Mouse (Mus musculus) fibroblast of lung, adult 2 months (primary cell): ENCODE results near the gene Nup133.

ENCODE experiments used
- DNase-seq: peaks from one replicate; pipeline ENCODE4 v3.0.0-alpha.2; 2011; ENCODE audit warnings: low read depth

Nup133 gene

DNA sequence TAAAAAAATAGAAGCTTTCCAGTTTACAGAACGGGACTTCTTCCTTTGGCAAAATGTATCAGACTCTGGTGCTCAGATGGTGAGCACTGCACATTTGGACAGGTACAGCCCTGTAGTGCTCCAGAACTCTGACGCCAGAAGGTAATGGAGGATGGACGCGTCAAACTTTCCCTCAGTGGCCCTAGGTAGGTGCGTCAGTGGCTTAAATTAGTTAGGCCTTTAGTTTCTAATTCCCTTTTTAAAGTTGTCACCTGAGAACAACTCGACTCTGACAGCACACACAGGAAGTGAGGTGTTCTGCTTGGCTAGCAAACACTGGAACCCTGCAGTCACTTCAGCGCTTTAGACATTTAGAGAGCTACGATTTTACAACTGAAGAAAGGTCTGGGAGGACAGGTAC is 4.6 kb upstream of the Nup133 start:
- DNase-seq, result no peak

DNA sequence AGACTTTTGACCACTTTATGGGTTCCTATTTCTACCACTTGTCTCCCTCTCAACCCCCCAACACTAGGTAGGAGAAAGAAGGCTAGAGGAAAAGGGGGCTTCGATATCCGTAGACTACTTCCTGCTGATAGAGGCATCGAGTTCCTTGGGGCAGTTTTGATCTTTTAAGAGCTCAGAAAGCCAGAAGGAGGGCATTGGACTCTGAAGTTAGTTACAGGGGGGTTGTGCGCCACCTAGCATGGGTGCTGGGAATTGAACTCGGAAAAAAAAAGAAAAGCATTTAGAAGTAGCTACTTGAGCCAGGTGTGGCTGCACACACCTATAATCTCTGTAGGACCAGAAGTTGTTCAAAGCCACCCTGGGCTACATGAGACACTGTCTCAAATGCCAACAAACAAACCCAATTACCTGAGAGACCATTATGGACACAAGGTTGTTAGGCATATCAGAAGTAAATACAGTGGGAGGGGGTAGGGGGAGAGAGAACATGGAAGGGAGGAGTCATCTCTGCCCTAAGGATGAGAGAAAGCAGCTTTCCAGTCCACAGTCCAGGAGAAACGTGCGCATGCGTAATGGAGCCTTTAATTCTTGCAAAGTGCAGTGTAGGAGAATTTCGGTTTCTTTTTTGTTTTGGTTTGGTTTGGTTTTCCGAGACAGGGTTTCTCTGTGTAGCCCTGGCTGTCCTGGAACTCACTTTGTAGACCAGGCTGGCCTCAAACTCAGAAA is 1.2 kb upstream of the Nup133 start:
- DNase-seq, result peak; percentile 55

- DNase-seq, result no peak
Measured at GRCm38 (mm10) chr8:123949686-123949986, 571 bp upstream of the Nup133 start.

DNA sequence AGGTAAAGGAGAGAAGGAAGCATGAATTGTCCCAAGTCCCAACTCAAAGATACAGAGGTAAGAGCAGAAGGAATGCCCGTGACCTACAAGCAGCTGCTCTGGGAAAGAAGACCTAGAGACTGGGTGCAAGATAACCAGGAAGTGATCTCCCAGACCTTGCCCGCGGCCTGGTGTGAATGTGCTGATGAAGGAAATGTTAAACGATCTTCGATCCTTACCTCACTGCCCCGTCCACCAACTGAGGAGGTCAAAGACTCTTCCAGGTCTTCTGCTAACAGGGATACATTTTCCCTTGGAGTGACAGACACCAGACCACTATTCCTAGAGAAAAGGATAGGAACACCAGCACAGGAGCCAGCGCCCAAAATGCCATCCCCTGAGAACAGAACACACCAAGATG is 20.0 kb downstream of the Nup133 start:
- DNase-seq, result no peak

GRCm38 (mm10) chr8:123925671-123926070 is 23.4 kb downstream of the Nup133 start:
- no peak for DNase-seq

GRCm38 (mm10) chr8:123924719-123925118 is 24.3 kb downstream of the Nup133 start:
- DNase-seq, result peak; percentile 79

DNA sequence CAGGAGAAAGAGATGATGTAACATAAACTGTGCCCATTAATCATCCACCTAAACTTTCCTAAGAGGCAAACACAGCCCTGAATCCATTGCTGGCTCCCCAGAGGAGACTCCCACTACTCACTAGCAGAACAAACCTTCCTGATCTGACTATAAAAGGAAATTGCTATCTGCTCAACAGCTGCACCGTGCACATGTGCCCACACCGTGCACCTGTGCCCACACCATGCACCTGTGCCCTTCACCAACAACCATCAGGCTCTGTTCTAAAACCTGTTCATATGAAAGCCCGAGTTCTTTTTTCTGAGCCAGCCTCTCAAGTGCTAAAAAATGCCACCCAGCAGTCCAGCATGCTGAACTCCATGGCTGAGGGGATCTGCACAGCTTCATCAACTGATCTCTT is 34.4 kb downstream of the Nup133 start:
- DNase-seq, result no peak

- DNase-seq, result no peak
Measured at GRCm38 (mm10) chr8:123912265-123912664, 36.8 kb downstream of the Nup133 start.

DNA sequence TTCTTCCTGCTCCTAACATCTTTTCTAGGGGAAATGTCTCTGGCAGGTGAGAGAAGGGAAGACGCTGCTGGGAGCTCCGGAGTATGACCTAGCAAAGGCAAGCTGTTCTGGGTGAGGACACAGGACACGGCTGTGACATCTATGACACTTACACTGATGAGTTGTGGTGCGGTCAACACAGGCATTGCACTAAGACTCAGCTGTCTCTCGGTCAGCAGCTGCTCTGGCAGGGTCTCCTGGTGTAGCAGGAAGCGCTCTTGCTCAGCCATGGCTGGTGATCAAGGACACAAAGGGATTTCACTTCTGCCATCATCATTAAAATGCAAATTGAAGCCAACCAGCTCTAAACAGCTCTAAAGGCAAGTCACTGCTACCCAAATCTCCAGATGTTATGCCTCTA is 41.5 kb downstream of the Nup133 start:
- no peak for DNase-seq

DNA sequence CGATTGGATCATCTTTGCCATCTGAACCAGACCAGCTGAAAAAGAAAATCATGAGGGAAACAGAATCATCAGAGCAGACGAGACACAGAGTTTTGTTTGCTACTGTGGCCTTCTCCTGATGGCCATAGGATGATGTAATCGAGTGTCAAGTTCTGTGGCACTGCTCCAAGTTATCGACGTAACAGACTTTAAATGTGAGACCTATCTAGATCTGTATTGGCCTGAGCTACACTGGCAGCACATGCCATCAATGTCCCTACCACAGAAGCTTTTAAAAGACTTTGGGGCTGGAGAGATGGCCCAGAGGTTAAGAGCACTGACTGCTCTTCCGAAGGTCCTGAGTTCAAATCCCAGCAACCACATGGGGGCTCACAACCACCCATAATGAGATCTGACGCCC is 46.4 kb downstream of the Nup133 start:
- DNase-seq, result no peak

- no peak for DNase-seq
Measured at GRCm38 (mm10) chr8:123899366-123899765, 49.7 kb downstream of the Nup133 start.

- no peak for DNase-seq
Measured at GRCm38 (mm10) chr8:123898576-123898975, 50.5 kb downstream of the Nup133 start.

DNA sequence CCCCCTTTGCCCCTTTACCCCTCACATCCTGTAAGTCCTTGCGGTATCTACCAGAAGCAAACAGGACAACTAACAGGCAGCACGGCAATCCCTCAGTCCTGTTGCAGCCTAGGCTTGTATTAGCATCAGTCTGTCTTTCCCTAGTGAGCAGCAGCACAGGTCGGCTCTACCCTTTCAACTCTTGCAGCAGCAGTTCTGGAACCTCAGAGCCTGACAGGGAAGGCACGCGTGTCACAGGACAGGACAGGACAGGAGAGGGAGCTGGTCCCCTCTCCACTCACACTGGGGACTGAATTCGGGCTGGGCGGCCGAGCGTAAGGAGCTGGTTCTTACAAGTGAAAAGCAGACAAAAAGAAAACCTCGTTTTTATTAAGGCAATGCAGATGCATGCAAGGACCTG is 52.3 kb downstream of the Nup133 start:
- no peak for DNase-seq

GRCm38 (mm10) chr8:123896366-123896761 is 52.7 kb downstream of the Nup133 start:
- DNase-seq, result no peak

DNA sequence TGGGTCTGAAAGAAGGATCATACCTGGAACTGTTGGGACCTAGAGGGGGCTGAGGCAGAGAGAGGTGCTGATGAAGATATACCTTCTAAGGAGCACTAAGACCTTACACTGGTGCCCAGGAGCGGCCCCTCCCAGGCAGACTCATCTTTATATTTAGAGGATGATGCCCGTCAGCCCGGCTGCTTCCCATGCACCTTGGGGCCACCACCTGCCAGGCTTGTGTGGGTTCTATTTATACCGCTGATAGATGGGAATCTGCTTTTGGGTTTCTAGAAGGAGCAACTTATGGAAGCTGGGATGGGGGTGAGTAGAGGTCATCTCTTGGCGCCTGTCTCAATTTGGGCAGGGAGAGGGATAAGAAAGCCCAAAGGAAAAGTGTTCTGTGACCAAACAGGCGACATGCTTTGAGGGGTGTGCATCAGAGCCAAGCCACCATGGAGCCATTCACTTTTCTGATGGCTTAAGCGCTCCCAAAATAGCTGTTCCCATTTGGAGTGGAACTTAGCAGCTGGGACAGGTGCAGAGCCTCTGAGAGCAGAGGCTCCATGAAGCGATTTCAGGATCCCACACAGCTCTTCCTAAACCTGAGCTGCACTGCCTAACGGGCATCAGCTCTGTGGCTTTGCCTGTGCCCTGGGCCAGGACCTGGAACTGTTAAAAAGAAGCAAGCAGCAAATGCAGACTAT is 53.2 kb downstream of the Nup133 start:
- DNase-seq, result no peak

DNA sequence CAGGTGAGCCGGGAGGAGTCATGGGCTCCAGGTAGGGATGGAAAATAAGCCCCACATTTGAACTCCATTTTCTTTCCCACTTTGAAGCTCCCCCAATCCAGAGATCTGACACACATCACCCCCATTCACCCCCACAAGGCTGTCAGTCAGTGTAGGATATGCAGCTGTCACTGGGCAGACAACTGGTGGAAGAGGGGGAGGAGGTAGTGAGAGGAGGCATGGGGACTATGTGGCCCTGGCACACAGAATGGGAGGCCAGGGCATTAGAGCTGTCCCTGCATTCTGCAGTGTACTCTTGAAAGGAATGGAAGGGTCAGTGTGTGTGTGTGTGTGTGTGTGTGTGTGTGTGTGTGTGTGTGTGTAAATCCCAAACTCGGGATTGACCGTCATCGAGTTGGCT is 53.8 kb downstream of the Nup133 start:
- DNase-seq, result no peak

DNA sequence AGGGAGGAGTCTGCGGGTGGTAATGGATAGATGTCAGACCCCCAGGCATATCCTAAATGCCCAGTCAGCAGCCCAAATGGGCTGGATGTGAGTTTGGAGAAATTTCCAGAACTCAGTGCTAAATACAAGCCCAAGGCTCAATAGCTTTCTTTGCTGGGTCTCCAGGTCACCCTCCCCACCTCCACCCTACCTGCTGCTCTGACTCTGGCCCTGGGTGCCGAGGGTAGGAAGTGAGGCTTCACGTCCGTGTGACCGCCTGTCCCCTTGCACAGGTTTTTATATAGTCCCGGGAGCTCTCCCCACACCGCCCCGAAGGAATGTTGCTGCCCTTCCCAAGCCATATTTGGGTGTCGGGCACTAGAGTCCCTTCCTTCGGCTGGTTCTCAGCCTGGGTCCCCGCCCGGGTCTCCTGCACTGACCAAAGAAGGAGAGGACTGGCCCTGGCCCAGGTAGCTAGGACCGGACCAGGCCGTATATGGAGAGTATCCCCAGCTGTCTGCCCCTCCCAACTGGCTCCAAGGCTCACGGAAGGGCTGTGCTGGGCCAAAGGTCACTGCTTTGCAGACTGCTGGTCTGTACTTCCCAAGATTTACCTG is 54.5 kb downstream of the Nup133 start, which contains the start of gene Acta1:
TSS of gene Acta1 (minus strand) at position 250 of the 596 bp plus-strand sequence.
- no peak for DNase-seq

DNA sequence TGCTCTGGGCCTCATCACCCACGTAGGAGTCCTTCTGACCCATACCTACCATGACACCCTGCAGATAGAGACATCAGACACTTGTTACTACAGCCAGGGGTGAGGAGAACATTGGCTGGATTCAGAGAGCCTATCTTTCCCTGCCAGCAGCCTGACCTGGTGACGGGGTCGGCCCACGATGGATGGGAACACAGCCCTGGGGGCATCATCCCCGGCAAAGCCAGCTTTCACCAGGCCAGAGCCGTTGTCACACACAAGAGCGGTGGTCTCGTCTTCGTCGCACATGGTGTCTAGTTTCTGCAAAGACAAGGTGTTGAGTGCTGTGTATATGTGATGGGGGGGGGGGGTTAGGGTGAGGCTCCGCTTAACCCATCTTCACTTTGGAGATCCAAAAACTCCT is 55.7 kb downstream of the Nup133 start:
- DNase-seq, result no peak

- DNase-seq, result no peak
Measured at GRCm38 (mm10) chr8:123892586-123893155, 56.4 kb downstream of the Nup133 start.

- no peak for DNase-seq
Measured at GRCm38 (mm10) chr8:123891883-123892585, 57.0 kb downstream of the Nup133 start.

DNA sequence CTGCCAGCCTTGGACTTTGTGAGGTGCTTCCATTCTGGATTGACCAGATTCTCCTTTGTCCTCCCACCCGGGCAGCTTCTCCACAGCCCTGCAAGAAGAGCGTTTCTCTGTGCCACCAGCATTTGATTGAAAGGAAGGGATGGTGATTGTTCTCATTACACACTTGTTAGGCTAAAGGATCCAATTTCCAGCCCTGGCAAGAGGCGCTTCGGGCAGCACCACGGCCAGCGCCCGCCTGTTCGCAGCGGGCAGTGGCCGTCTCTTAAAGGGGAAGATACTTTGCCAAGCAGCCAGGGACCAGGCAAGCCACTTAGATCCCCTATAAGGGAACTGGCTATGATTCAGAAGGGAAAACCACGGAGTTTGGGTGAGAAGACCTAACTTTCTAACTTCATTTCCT is 57.8 kb downstream of the Nup133 start:
- DNase-seq, result peak; percentile 28

GRCm38 (mm10) chr8:123889797-123890196 is 59.3 kb downstream of the Nup133 start:
- DNase-seq, result no peak

GRCm38 (mm10) chr8:123887956-123888355 is 61.1 kb downstream of the Nup133 start:
- peak; percentile 30 for DNase-seq
